Mouse (Mus musculus): ENCODE measurements around the gene Snx30. TPM values are rescaled to one million over a fixed set of nuclear protein-coding genes. Genes with fewer than 3 reads are reported as not detected.

Gene Snx30
- total and polyA plus RNA-seq, 2 experiments = 1.6 to 4.1 TPM

- Histone ChIP-seq H3K9ac (ENCODE audit: low read depth, low read length) (no peak overlapping the region), H3K36me3 (ENCODE audit: control insufficient read depth, insufficient read depth, low read length) (no peaks in the 10 kb centered on the region), H3K27ac (replicated peaks; ENCODE audit: insufficient read depth, low read depth, low read length) (no peak overlapping the region), H3K79me2 (ENCODE audit: control insufficient read depth, insufficient read depth, low read length) (peaks cover 7% of the 10 kb centered on the region; the same call in 1 of the 2 replicates), H3K4me1 (ENCODE audit: control insufficient read depth, insufficient read depth, low read length) (peaks cover 5% of the 10 kb centered on the region), H3K27me3 (ENCODE audit: control insufficient read depth, insufficient read depth, low read length) (no peaks in the 10 kb centered on the region), H3K4me3 (ENCODE audit: insufficient read depth, low read depth, low read length) (no peak overlapping the region)
- 81% methylated on average over 7 of the region's 7 CpGs for WGBS
- TF ChIP-seq POLR2A (IDR thresholded peaks at IDR 0.05; ENCODE audit: extremely low read depth, insufficient read depth, low read length) (no peak), CTCF (IDR thresholded peaks at IDR 0.05; ENCODE audit: low read depth, low read length) (no peak)
- no peak for DNase-seq (ENCODE audit: extremely low read depth, low read depth, low spot score)
Measured at GRCm38 (mm10) chr4:59819054-59819472, 13.4 kb downstream of the Snx30 start.

GRCm38 (mm10) chr4:59819477-59820022 lies 13.9 kb downstream of the Snx30 start:
- H3K4me1 ChIP-seq (ENCODE audit: control insufficient read depth, insufficient read depth, low read length) = peaks cover 2% of the 10 kb centered on the region
- H3K4me3 ChIP-seq (ENCODE audit: insufficient read depth, low read depth, low read length) = no peak overlapping the region
- no peak for TF ChIP-seq POLR2A (IDR thresholded peaks at IDR 0.05; ENCODE audit: extremely low read depth, insufficient read depth, low read length)
- no peak for TF ChIP-seq CTCF (IDR thresholded peaks at IDR 0.05; ENCODE audit: low read depth, low read length)
- DNase-seq (ENCODE audit: extremely low read depth, low read depth, low spot score) = no peak
- no peaks in the 10 kb centered on the region for H3K36me3 ChIP-seq (ENCODE audit: control insufficient read depth, insufficient read depth, low read length)
- no peaks in the 10 kb centered on the region for H3K27me3 ChIP-seq (ENCODE audit: control insufficient read depth, insufficient read depth, low read length)
- no peak overlapping the region for H3K27ac ChIP-seq (replicated peaks; ENCODE audit: insufficient read depth, low read depth, low read length)
- H3K79me2 ChIP-seq (ENCODE audit: control insufficient read depth, insufficient read depth, low read length) = peaks cover 7% of the 10 kb centered on the region; the same call in 1 of the 2 replicates
- no peak overlapping the region for H3K9ac ChIP-seq (ENCODE audit: low read depth, low read length)
- 88% methylated on average over 12 of the region's 12 CpGs for WGBS

DNA sequence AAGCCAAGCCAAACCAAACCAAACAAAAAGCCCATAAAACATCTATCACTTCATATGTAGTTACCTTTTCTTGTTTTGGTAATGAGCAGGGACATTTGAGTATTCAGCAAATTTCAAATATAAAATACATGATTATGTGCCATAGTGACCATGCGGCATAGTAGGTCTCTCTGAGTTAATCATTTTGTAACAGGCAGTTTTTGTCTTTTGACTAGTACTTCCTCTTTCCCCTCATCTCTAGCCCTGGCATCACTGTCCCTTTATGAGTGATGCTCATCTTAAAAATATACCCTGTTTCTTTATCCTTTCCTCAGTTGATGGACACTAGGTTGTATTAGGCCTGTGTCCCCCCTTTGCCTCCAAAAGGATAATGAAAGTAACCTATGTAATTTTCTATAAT lies 15.9 kb downstream of the Snx30 start:
- no peak for TF ChIP-seq POLR2A (IDR thresholded peaks at IDR 0.05; ENCODE audit: extremely low read depth, insufficient read depth, low read length)
- Histone ChIP-seq H3K79me2 (ENCODE audit: control insufficient read depth, insufficient read depth, low read length) (peaks cover 10% of the 10 kb centered on the region; the same call in 1 of the 2 replicates), H3K27ac (replicated peaks; ENCODE audit: insufficient read depth, low read depth, low read length) (no peak overlapping the region), H3K4me1 (ENCODE audit: control insufficient read depth, insufficient read depth, low read length) (peaks cover 2% of the 10 kb centered on the region), H3K27me3 (ENCODE audit: control insufficient read depth, insufficient read depth, low read length) (no peaks in the 10 kb centered on the region), H3K36me3 (ENCODE audit: control insufficient read depth, insufficient read depth, low read length) (no peaks in the 10 kb centered on the region), H3K9ac (ENCODE audit: low read depth, low read length) (no peak overlapping the region), H3K4me3 (ENCODE audit: insufficient read depth, low read depth, low read length) (no peak overlapping the region)
- no peak for DNase-seq (ENCODE audit: extremely low read depth, low read depth, low spot score)
- 98% methylated on average over 1 of the region's 1 CpGs for WGBS

- TF ChIP-seq CTCF (IDR thresholded peaks at IDR 0.05; ENCODE audit: low read depth, low read length) (no peak), POLR2A (IDR thresholded peaks at IDR 0.05; ENCODE audit: extremely low read depth, insufficient read depth, low read length) (no peak)
- H3K4me3 ChIP-seq (ENCODE audit: insufficient read depth, low read depth, low read length) = no peak overlapping the region
- H3K4me1 ChIP-seq (ENCODE audit: control insufficient read depth, insufficient read depth, low read length) = peaks cover 2% of the 10 kb centered on the region
- H3K27ac ChIP-seq (replicated peaks; ENCODE audit: insufficient read depth, low read depth, low read length) = no peak overlapping the region
- 52% methylated on average over 4 of the region's 4 CpGs for WGBS
- peaks cover 12% of the 10 kb centered on the region; the same call in 1 of the 2 replicates for H3K79me2 ChIP-seq (ENCODE audit: control insufficient read depth, insufficient read depth, low read length)
- H3K27me3 ChIP-seq (ENCODE audit: control insufficient read depth, insufficient read depth, low read length) = no peaks in the 10 kb centered on the region
- H3K9ac ChIP-seq (ENCODE audit: low read depth, low read length) = no peak overlapping the region
- peak; percentile 44 for DNase-seq (ENCODE audit: extremely low read depth, low read depth, low spot score)
- H3K36me3 ChIP-seq (ENCODE audit: control insufficient read depth, insufficient read depth, low read length) = no peaks in the 10 kb centered on the region
Measured at GRCm38 (mm10) chr4:59822119-59822518, 16.5 kb downstream of the Snx30 start.

- H3K4me3 ChIP-seq (ENCODE audit: insufficient read depth, low read depth, low read length) = no peak overlapping the region
- no peaks in the 10 kb centered on the region for H3K27me3 ChIP-seq (ENCODE audit: control insufficient read depth, insufficient read depth, low read length)
- no peak for DNase-seq (ENCODE audit: extremely low read depth, low read depth, low spot score)
- H3K4me1 ChIP-seq (ENCODE audit: control insufficient read depth, insufficient read depth, low read length) = peaks cover 2% of the 10 kb centered on the region
- WGBS = 80% methylated on average over 7 of the region's 7 CpGs
- TF ChIP-seq POLR2A (IDR thresholded peaks at IDR 0.05; ENCODE audit: extremely low read depth, insufficient read depth, low read length) (no peak), CTCF (IDR thresholded peaks at IDR 0.05; ENCODE audit: low read depth, low read length) (no peak)
- H3K79me2 ChIP-seq (ENCODE audit: control insufficient read depth, insufficient read depth, low read length) = peaks cover 16% of the 10 kb centered on the region; the same call in 1 of the 2 replicates
- no peaks in the 10 kb centered on the region for H3K36me3 ChIP-seq (ENCODE audit: control insufficient read depth, insufficient read depth, low read length)
- H3K9ac ChIP-seq (ENCODE audit: low read depth, low read length) = no peak overlapping the region
- H3K27ac ChIP-seq (replicated peaks; ENCODE audit: insufficient read depth, low read depth, low read length) = no peak overlapping the region
Measured at GRCm38 (mm10) chr4:59823470-59823869, 17.8 kb downstream of the Snx30 start.

DNA sequence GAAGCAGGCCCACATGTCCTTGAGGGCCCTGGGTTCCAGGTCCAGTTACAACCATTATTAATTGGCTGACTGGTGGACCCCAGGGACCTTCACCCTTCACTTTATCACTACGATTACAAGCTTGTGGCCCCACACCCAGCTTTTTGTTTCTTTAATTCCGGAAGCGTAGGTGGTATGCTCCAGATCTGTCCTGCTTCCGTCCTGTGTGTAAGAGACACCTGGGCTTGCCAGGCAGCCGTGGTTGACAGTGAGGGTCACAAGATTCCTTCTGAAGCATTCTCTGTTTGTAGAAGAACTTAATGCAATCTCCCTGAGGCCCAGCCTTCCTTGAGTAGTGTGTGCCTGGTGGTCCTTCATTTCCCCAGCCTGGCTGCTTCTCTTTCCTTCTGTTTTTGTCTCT lies 19.2 kb downstream of the Snx30 start:
- DNase-seq (ENCODE audit: extremely low read depth, low read depth, low spot score) = no peak
- Histone ChIP-seq H3K27me3 (ENCODE audit: control insufficient read depth, insufficient read depth, low read length) (no peaks in the 10 kb centered on the region), H3K36me3 (ENCODE audit: control insufficient read depth, insufficient read depth, low read length) (no peaks in the 10 kb centered on the region), H3K4me1 (ENCODE audit: control insufficient read depth, insufficient read depth, low read length) (peaks cover 2% of the 10 kb centered on the region), H3K79me2 (ENCODE audit: control insufficient read depth, insufficient read depth, low read length) (peaks cover 16% of the 10 kb centered on the region; the same call in 1 of the 2 replicates), H3K4me3 (ENCODE audit: insufficient read depth, low read depth, low read length) (no peak overlapping the region), H3K9ac (ENCODE audit: low read depth, low read length) (no peak overlapping the region), H3K27ac (replicated peaks; ENCODE audit: insufficient read depth, low read depth, low read length) (no peak overlapping the region)
- WGBS = 96% methylated on average over 5 of the region's 5 CpGs
- TF ChIP-seq CTCF (IDR thresholded peaks at IDR 0.05; ENCODE audit: low read depth, low read length) (no peak), POLR2A (IDR thresholded peaks at IDR 0.05; ENCODE audit: extremely low read depth, insufficient read depth, low read length) (no peak)

All from liver, adult 2 months (tissue).